Mouse (Mus musculus) megakaryocyte, embryonic 14.5 days (primary cell): ENCODE data around the gene Dact1.

ENCODE experiments used
- FLI1 ChIP-seq: IDR thresholded peaks from 2 replicates; pipeline ENCODE4 v1.6.1; 2012; ENCODE audit warnings: low read length, inconsistent platforms, mixed read lengths
- GATA1 ChIP-seq: IDR thresholded peaks from 3 replicates; pipeline ENCODE4 v1.6.1; 2012; ENCODE audit warnings: mixed read lengths, low read length, inconsistent platforms, borderline replicate concordance

GRCm38 (mm10) chr12:71355092-71355491, 45.4 kb downstream of the Dact1 start:
- TF ChIP-seq GATA1 (no peak), FLI1 (no peak)
